Mouse (Mus musculus): ENCODE measurements around the gene Ifnar1. TPM values are rescaled to one million over a fixed set of nuclear protein-coding genes. Genes with fewer than 3 reads are reported as not detected.

Gene Ifnar1
- total RNA-seq (2023), result 121 TPM

DNA sequence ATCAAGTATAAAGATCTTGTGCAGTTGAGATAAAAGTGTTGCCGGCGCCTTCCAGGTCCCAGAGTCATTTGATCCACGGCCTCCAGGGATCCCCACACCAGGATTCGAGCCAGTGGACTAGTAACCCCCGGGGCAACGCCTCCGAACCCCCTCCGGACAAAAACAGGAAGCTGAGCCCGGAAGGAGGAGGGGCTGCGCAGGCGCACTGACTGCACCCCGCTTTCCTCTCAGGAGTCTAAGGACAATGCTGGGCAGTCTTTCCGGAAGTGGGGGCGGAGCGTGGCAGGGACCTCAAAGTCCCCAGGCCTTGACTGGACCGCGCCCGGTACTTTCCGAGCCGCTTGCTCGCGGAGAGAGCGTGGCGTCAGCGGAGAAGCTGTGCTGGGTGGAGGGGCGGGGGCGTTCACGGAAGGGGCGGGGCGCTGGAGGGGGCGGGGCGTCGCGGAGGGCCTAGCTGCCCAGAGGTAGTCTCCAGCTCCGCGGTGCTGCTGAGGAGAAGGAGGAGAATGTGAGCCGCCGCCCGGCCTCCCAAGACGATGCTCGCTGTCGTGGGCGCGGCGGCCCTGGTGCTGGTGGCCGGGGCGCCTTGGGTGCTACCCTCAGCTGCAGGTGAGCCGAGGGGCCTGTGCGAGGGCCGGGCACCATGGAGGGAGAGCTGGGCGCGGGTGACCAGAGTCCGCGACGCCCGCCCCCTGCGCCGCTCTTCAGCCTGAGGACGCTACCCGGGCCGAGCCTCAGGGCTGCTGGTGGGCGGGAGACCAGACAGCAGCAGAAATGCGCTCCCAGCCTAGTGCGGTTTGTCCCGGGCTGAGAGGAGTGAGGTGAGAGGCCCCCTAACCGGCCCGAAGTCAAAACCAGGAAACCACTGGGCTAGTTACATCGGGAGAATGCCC lies at the start of gene Ifnar1:
Gene Ifnar1, plus strand, starts transcription at position 431 of the 893 bp plus-strand sequence.

DNA sequence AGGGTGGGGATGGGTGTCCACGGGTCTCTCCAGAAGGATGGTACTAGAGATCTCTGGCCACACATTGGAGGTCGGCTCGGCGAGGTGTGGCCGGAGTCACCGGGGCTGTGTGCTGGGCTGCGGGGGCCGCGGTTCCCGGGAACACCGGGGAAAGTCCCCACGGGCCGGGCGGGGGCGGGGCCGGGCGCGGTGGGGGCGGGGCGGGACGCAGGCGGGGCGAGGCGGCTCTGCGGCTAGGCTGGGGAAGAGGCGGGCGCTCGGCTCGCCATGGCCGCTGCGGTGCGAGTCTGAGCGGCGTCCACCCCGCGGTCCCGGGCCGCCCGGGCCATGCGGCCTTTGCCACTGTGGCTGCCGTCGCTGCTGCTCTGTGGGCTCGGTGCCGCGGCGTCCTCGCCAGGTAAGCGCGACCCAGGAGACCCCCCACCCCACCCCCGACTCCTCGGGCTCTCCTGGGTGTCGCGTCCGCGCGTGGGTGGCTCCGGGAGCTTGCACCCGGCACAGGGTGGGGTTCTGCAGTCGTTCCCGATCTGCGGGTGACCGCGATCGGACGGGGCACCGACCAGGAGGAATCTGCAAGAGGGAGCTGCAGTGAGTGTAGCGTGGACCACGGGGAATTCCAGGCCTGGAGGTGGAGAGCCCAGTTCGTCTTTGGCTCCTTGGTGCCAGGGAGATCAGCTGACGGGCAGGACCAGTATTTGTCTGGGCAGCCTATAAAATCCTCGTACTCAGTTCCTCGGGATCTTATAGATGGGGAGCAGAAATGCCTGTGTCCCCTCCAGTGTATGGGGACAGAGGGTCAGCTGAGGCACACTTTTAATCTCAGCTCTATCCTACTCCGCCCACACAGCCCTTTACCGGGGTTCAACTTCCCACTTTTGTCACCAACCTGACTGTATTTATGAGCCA lies 62.1 kb downstream of the Ifnar1 start, which contains the start of gene Ifngr2:
Gene Ifngr2, plus strand, starts transcription at position 237 of the 906 bp plus-strand sequence.

Other genes starting within 250 kb of the Ifnar1 start
- gene Olig1, start 215.5 kb upstream of the Ifnar1 start, total RNA-seq (2023), result not detected
- gene Ifnar2, start 112.5 kb upstream of the Ifnar1 start, total RNA-seq (2023), result 59.4 TPM
- gene Gm21970, start 93.5 kb upstream of the Ifnar1 start, total RNA-seq (2023), result not detected
- 61.6 TPM for gene Il10rb, start 79.1 kb upstream of the Ifnar1 start, total RNA-seq (2023)
- gene Ifngr2, start 61.8 kb downstream of the Ifnar1 start, total RNA-seq (2023), result 107 TPM
- gene Tmem50b, start 112.6 kb downstream of the Ifnar1 start, total RNA-seq (2023), result 19.6 TPM
- 0.98 TPM for gene Dnajc28, start 133.8 kb downstream of the Ifnar1 start, total RNA-seq (2023)
- gene Gart, start 161.7 kb downstream of the Ifnar1 start, total RNA-seq (2023), result 102 TPM
- gene Son, start 162.3 kb downstream of the Ifnar1 start, total RNA-seq (2023), result 431 TPM
- gene Donson, start 203.5 kb downstream of the Ifnar1 start, total RNA-seq (2023), result 82.3 TPM
- gene Cryzl1, start 243.7 kb downstream of the Ifnar1 start, total RNA-seq (2023), result 26.9 TPM
- gene Itsn1, start 244.0 kb downstream of the Ifnar1 start, total RNA-seq (2023), result 6.3 TPM

All from CD8-positive naive resting alpha-beta T cell, adult 57 days (primary cell).